Mouse (Mus musculus): ENCODE data around the gene Tep1.

Tep1 gene

GRCm38 (mm10) chr14:50784391-50785250 lies 85.7 kb downstream of the Tep1 start:
- 7% methylated on average over 16 of the region's 16 CpGs for WGBS

- 94% methylated on average over 3 of the region's 3 CpGs for WGBS
These were observed 88.2 kb downstream of the Tep1 start for GRCm38 (mm10) chr14:50782166-50782565.

Measured in cerebral cortex, adult 2 months (tissue).